Mouse (Mus musculus) E14TG2a.4 (cell line): ENCODE data around the gene Bsg.

Source experiments
- CTCF ChIP-seq: conservative IDR thresholded peaks from 2 replicates; pipeline ENCODE4 v1.5.1; 2014; ENCODE audit warnings: low read length
- POU5F1 ChIP-seq: IDR thresholded peaks from 2 replicates; pipeline ENCODE4 v1.6.1; 2014; ENCODE audit warnings: low read length, borderline replicate concordance

DNA sequence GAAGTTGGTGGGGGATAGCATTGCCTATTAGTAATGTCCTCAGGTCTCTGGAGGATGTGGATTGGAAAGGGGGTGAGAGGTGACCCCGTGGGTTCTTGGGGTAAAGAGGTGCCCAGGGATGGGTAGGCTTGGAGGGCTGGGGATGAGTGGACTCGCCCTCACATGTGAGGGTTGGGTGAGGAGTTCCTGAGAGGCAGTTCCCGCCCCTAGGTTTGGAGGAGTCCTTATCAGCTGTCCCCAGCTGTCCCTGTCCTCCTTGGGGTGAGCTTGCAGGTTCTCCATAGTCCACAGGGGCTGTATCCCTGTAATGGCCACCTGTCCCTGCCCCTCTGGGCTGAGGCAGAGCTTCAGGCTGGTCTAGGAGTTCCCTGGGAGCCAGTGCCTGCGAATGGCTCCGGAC lies 1.7 kb downstream of the Bsg start:
- no peak for TF ChIP-seq CTCF
- TF ChIP-seq POU5F1 = no peak
